Mouse (Mus musculus): ENCODE measurements around the gene Rnf10. TPM values are rescaled to one million over a fixed set of nuclear protein-coding genes. Genes with fewer than 3 reads are reported as not detected.

Gene Rnf10
- polyA plus RNA-seq, 1 experiment from 2014 or later = 166 TPM

Other genes starting within 250 kb of the Rnf10 start
- 12.2 and 15.1 TPM in 2 replicates for gene Gm10401, start 174.6 kb downstream of the Rnf10 start, polyA plus RNA-seq (2016; fragmentation: Nextera tagmentation; extraction: Ambion mirVana)
- 43.9 and 51.1 TPM in 2 replicates for gene Acads, start 153.6 kb downstream of the Rnf10 start, polyA plus RNA-seq (2016; fragmentation: Nextera tagmentation; extraction: Ambion mirVana)
- 16.1 and 17.6 TPM in 2 replicates for gene Unc119b, start 137.9 kb downstream of the Rnf10 start, polyA plus RNA-seq (2016; fragmentation: Nextera tagmentation; extraction: Ambion mirVana)
- gene Mlec, start 114.7 kb downstream of the Rnf10 start, polyA plus RNA-seq (2016; fragmentation: Nextera tagmentation; extraction: Ambion mirVana) = 46.8 and 49.2 TPM in 2 replicates
- gene Cabp1, start 78.5 kb downstream of the Rnf10 start, polyA plus RNA-seq (2016; fragmentation: Nextera tagmentation; extraction: Ambion mirVana) = 0.20 and 0.36 TPM in 2 replicates
- 140 and 143 TPM in 2 replicates for gene Pop5, start 37.1 kb downstream of the Rnf10 start, polyA plus RNA-seq (2016; fragmentation: Nextera tagmentation; extraction: Ambion mirVana)
- 43.3 and 46.2 TPM in 2 replicates for gene Coq5, start 6.8 kb upstream of the Rnf10 start, polyA plus RNA-seq (2016; fragmentation: Nextera tagmentation; extraction: Ambion mirVana)
- 825 and 857 TPM in 2 replicates for gene Dynll1, start 28.1 kb upstream of the Rnf10 start, polyA plus RNA-seq (2016; fragmentation: Nextera tagmentation; extraction: Ambion mirVana)
- 195 and 200 TPM in 2 replicates for gene Srsf9, start 54.3 kb upstream of the Rnf10 start, polyA plus RNA-seq (2016; fragmentation: Nextera tagmentation; extraction: Ambion mirVana)
- 20.6 and 21.2 TPM in 2 replicates for gene Gatc, start 68.3 kb upstream of the Rnf10 start, polyA plus RNA-seq (2016; fragmentation: Nextera tagmentation; extraction: Ambion mirVana)
- 43.8 and 45.9 TPM in 2 replicates for gene Triap1, start 68.3 kb upstream of the Rnf10 start, polyA plus RNA-seq (2016; fragmentation: Nextera tagmentation; extraction: Ambion mirVana)
- gene Cox6a1, start 76.1 kb upstream of the Rnf10 start, polyA plus RNA-seq (2016; fragmentation: Nextera tagmentation; extraction: Ambion mirVana) = 783 and 814 TPM in 2 replicates
- 2.5 and 2.7 TPM in 2 replicates for gene Msi1, start 156.7 kb upstream of the Rnf10 start, polyA plus RNA-seq (2016; fragmentation: Nextera tagmentation; extraction: Ambion mirVana)
- 0.42 and 0.69 TPM in 2 replicates for gene Pla2g1b, start 193.4 kb upstream of the Rnf10 start, polyA plus RNA-seq (2016; fragmentation: Nextera tagmentation; extraction: Ambion mirVana)
- gene Sirt4, start 211.8 kb upstream of the Rnf10 start, polyA plus RNA-seq (2016; fragmentation: Nextera tagmentation; extraction: Ambion mirVana) = 6.3 and 7.5 TPM in 2 replicates
- 17.4 and 20.1 TPM in 2 replicates for gene Pxn, start 233.8 kb upstream of the Rnf10 start, polyA plus RNA-seq (2016; fragmentation: Nextera tagmentation; extraction: Ambion mirVana)